Mouse (Mus musculus) hematopoietic multipotent progenitor cell, adult 10-12 weeks (in vitro differentiated cells): ENCODE data around the gene Lpar6. TPM values are rescaled to one million over a fixed set of nuclear protein-coding genes. Genes with fewer than 3 reads are reported as not detected.

Experiments used
- polyA plus RNA-seq: library from polyadenylated mRNA; stranded (reverse); fragments of >175 nt; gene quantifications from 2 replicates; pipeline ENCODE4 v1.2.3, GENCODE M21; 2012; ENCODE audit warnings: low replicate concordance

Lpar6 gene
- polyA plus RNA-seq, result 0.42 and 0.52 TPM in 2 replicates

GRCm38 (mm10) chr14:73237848-73238321, at the start of gene Lpar6:
Gene Lpar6 (plus strand): TSS chr14:73237895.

Other genes with a start within 250 kb of the Lpar6 start
- gene Cysltr2, start 188.8 kb upstream of the Lpar6 start, polyA plus RNA-seq, result 2.7 and 3.4 TPM in 2 replicates
- 11.5 and 16.8 TPM in 2 replicates for gene Rcbtb2, start 114.9 kb upstream of the Lpar6 start, polyA plus RNA-seq
- gene Rb1, start 87.9 kb downstream of the Lpar6 start, polyA plus RNA-seq, result 9.9 and 13.2 TPM in 2 replicates
- 263 and 632 TPM in 2 replicates for gene Itm2b, start 147.4 kb downstream of the Lpar6 start, polyA plus RNA-seq